Mouse (Mus musculus) left cerebral cortex, adult 18-20 months (tissue): ENCODE data around the gene Adam19. TPM values are rescaled to one million over a fixed set of nuclear protein-coding genes. Genes with fewer than 3 reads are reported as not detected.

Experiments used
- microRNA-seq, 2 experiments: library from miRNA; unstranded; fragments of <30 nt; microRNA quantifications; one replicate each; pipeline ENCODE4 v1.2.0; 2021
- total RNA-seq, 2 experiments: library from RNA; stranded (reverse); gene quantifications; 2 replicates each; pipeline ENCODE4 v1.2.3; 2021

Adam19 gene
- total RNA-seq, 2 experiments from 2014 or later, result 12.8 to 16.1 TPM

Small RNA genes lying within 50 kb of the gene (microRNA-seq; reads per million reads assigned to microRNA genes)
- gene Mir7239 (0 to 0.21 reads per million in 2 experiments), gene Mir8100 (0 to 0.21 reads per million in 2 experiments)

Other genes with a start within 250 kb of the Adam19 start
- gene Clint1, start 203.9 kb upstream of the Adam19 start, total RNA-seq, result 10 to 100 TPM; 51.7 to 56.8 TPM
- gene Lsm11, start 111.1 kb upstream of the Adam19 start, total RNA-seq, result 10 to 100 TPM; 19.8 TPM
- gene Thg1l, start 100.5 kb upstream of the Adam19 start, total RNA-seq, result 1 to 10 TPM; 9.1 to 9.5 TPM
- gene Sox30, start 75.7 kb upstream of the Adam19 start, total RNA-seq, result under 1 TPM; 0.19 to 0.21 TPM
- gene Gm12166, start 3.7 kb upstream of the Adam19 start, total RNA-seq, result 1 to 10 TPM; 1.3 to 1.7 TPM
- gene Nipal4, start 110.5 kb downstream of the Adam19 start, total RNA-seq, result 1 to 10 TPM; 1.1 to 1.5 TPM
- 1 to 10 TPM; 3.0 to 3.9 TPM for gene Fndc9, start 179.5 kb downstream of the Adam19 start, total RNA-seq